Mouse (Mus musculus): ENCODE measurements around the gene Tenm4. TPM values are rescaled to one million over a fixed set of nuclear protein-coding genes. Genes with fewer than 3 reads are reported as not detected.
A peak's percentile ranks its signal among the peaks of the same experiment; 100 is the strongest.

The Tenm4 gene
- polyA plus RNA-seq, 1 experiment from 2014 or later = 5.4 TPM

GRCm38 (mm10) chr7:96808059-96808646, 637.1 kb downstream of the Tenm4 start:
- POLR2A ChIA-PET = no interaction called here
- DNase-seq (ENCODE audit: low read depth, low spot score) = no peak
- ATAC-seq = no peak
- TF ChIP-seq CTCF (IDR thresholded peaks at IDR 0.05) = no peak
- in situ Hi-C loops (cut with MboI; ENCODE audit: low pct_unique_long_range_greater_than_20kb) = loop anchor here (5.0 kb wide), 1 partner anchor 51 kb away; no protein-coding TSS in a partner anchor
- CTCF ChIA-PET = interaction anchor here (1.5 kb wide), 1 partner anchor 10 kb away, joined by 6 read pairs; no protein-coding TSS in a partner anchor
- H3K27me3 ChIP-seq = no peaks in the 10 kb centered on the region

GRCm38 (mm10) chr7:96811691-96812090, 640.6 kb downstream of the Tenm4 start:
- DNase-seq (ENCODE audit: low read depth, low spot score) (no peak), ATAC-seq (no peak)
- no peak for TF ChIP-seq CTCF (IDR thresholded peaks at IDR 0.05)
- in situ Hi-C loops (cut with MboI; ENCODE audit: low pct_unique_long_range_greater_than_20kb) = no loop called here
- no peaks in the 10 kb centered on the region for H3K27me3 ChIP-seq
- POLR2A ChIA-PET = no interaction called here
- CTCF ChIA-PET = no interaction called here

- DNase-seq (ENCODE audit: low read depth, low spot score) = no peak
- ATAC-seq = no peak
- TF ChIP-seq CTCF (IDR thresholded peaks at IDR 0.05) = no peak
- H3K27me3 ChIP-seq = no peaks in the 10 kb centered on the region
- in situ Hi-C loops (cut with MboI; ENCODE audit: low pct_unique_long_range_greater_than_20kb) = no loop called here
- ChIA-PET CTCF (interaction anchor here (0.7 to 1.0 kb wide), 2 partner anchors 16 to 17 kb away, joined by 3 read pairs; no protein-coding TSS in a partner anchor), POLR2A (no interaction called here)
Observed at GRCm38 (mm10) chr7:96813036-96813435, 642.0 kb downstream of the Tenm4 start.

- H3K27me3 ChIP-seq = no peaks in the 10 kb centered on the region
- ChIA-PET CTCF (interaction anchor here (0.7 to 1.3 kb wide), 3 partner anchors 15 to 20 kb away, joined by 3 read pairs; no protein-coding TSS in a partner anchor), POLR2A (interaction anchor here (0.7 kb wide), 1 partner anchor 178 kb away, joined by 3 read pairs; no protein-coding TSS in a partner anchor)
- no peak for TF ChIP-seq CTCF (IDR thresholded peaks at IDR 0.05)
- ATAC-seq (no peak), DNase-seq (ENCODE audit: low read depth, low spot score) (no peak)
- in situ Hi-C loops (cut with MboI; ENCODE audit: low pct_unique_long_range_greater_than_20kb) = no loop called here
Observed at GRCm38 (mm10) chr7:96813497-96814400, 642.7 kb downstream of the Tenm4 start.

GRCm38 (mm10) chr7:96814581-96814980, 643.5 kb downstream of the Tenm4 start:
- POLR2A ChIA-PET = interaction anchor here (0.5 kb wide), 1 partner anchor 1231 kb away, joined by 3 read pairs; no protein-coding TSS in a partner anchor
- no peak for ATAC-seq
- no peak for DNase-seq (ENCODE audit: low read depth, low spot score)
- CTCF ChIA-PET = interaction anchor here (1.3 kb wide), 1 partner anchor 21 kb away, joined by 3 read pairs; no protein-coding TSS in a partner anchor
- in situ Hi-C loops (cut with MboI; ENCODE audit: low pct_unique_long_range_greater_than_20kb) = no loop called here
- no peaks in the 10 kb centered on the region for H3K27me3 ChIP-seq
- no peak for TF ChIP-seq CTCF (IDR thresholded peaks at IDR 0.05)

- ATAC-seq (peak; percentile 73), DNase-seq (ENCODE audit: low read depth, low spot score) (no peak)
- POLR2A ChIA-PET = no interaction called here
Observed at GRCm38 (mm10) chr7:96817030-96817674, 646.1 kb downstream of the Tenm4 start.

GRCm38 (mm10) chr7:96818236-96818916, 647.3 kb downstream of the Tenm4 start:
- no peak for TF ChIP-seq CTCF (IDR thresholded peaks at IDR 0.05)
- CTCF ChIA-PET = interaction anchor here (1.3 to 1.5 kb wide), 3 partner anchors 10 to 91 kb away, joined by 3 to 7 read pairs (median 4); no protein-coding TSS in a partner anchor
- no peak for DNase-seq (ENCODE audit: low read depth, low spot score)
- POLR2A ChIA-PET = interaction anchor here (0.7 kb wide), 1 partner anchor 149 kb away, joined by 6 read pairs; no protein-coding TSS in a partner anchor
- in situ Hi-C loops (cut with MboI; ENCODE audit: low pct_unique_long_range_greater_than_20kb) = no loop called here
- no peak for ATAC-seq
- no peaks in the 10 kb centered on the region for H3K27me3 ChIP-seq

More at GRCm38 (mm10) chr7:96817030-96817674, 646.1 kb downstream of the Tenm4 start:
- CTCF ChIA-PET = interaction anchor here (1.0 kb wide), 1 partner anchor 37 kb away, joined by 4 read pairs; no protein-coding TSS in a partner anchor
- in situ Hi-C loops (cut with MboI; ENCODE audit: low pct_unique_long_range_greater_than_20kb) = no loop called here
- no peaks in the 10 kb centered on the region for H3K27me3 ChIP-seq
- TF ChIP-seq CTCF (IDR thresholded peaks at IDR 0.05) = no peak

- H3K27me3 ChIP-seq = no peaks in the 10 kb centered on the region
- ChIA-PET CTCF (interaction anchor here (1.3 to 1.5 kb wide), 2 partner anchors 8 to 89 kb away, joined by 3 to 4 read pairs; no protein-coding TSS in a partner anchor), POLR2A (no interaction called here)
- in situ Hi-C loops (cut with MboI; ENCODE audit: low pct_unique_long_range_greater_than_20kb) = no loop called here
- DNase-seq (ENCODE audit: low read depth, low spot score) (no peak), ATAC-seq (no peak)
- no peak for TF ChIP-seq CTCF (IDR thresholded peaks at IDR 0.05)
Observed at GRCm38 (mm10) chr7:96819538-96819937, 648.5 kb downstream of the Tenm4 start.

- ATAC-seq (no peak), DNase-seq (ENCODE audit: low read depth, low spot score) (no peak)
- CTCF ChIA-PET = no interaction called here
- POLR2A ChIA-PET = no interaction called here
- TF ChIP-seq CTCF (IDR thresholded peaks at IDR 0.05) = no peak
- no peaks in the 10 kb centered on the region for H3K27me3 ChIP-seq
- in situ Hi-C loops (cut with MboI; ENCODE audit: low pct_unique_long_range_greater_than_20kb) = no loop called here
Observed at GRCm38 (mm10) chr7:96820343-96820742, 649.3 kb downstream of the Tenm4 start.

All from Patski (cell line).